Mouse (Mus musculus): ENCODE results near the gene Slx1b. TPM values are rescaled to one million over a fixed set of nuclear protein-coding genes. Genes with fewer than 3 reads are reported as not detected.
A peak's percentile ranks its signal among the peaks of the same experiment; 100 is the strongest.

Gene Slx1b
- polyA plus RNA-seq, 1 experiment from 2014 or later = 7.5 TPM

DNA sequence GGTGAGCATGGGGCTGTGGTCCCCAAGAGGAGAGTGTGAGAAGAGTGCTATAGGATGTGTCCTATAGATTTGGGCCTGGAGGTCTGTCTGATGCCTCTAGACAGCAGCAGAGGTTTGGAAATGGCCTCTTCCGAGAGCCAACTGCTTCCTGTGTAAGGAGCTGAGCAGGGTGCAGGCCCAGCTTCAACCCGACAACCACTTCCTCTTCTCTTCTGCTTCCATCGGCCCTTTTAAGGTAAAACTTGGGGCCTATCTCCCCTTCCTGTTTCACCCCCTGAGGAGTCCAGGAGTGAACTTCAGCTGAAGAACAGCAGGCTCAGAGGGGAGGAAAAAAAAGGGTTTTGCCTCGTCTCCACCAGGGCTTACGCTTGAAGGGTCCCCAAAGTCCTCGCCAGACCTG is 6.8 kb upstream of the Slx1b start:
- WGBS = 62% methylated on average over 6 of the region's 6 CpGs
- ATAC-seq (ENCODE audit: insufficient number of reproducible peaks, low FRiP score) = no peak
- H3K36me3 ChIP-seq = no peaks in the 10 kb centered on the region
- no peak overlapping the region for H3K4me2 ChIP-seq
- peaks cover 26% of the 10 kb centered on the region for H3K4me1 ChIP-seq (replicated peaks)
- H3K4me3 ChIP-seq = no peak overlapping the region
- H3K27me3 ChIP-seq (replicated peaks) = peaks cover 46% of the 10 kb centered on the region
- no peak overlapping the region for H3K9ac ChIP-seq
- no peak overlapping the region for H3K27ac ChIP-seq (ENCODE audit: poor library complexity, severe bottlenecking)
- H3K9me3 ChIP-seq (replicated peaks) = no peaks in the 10 kb centered on the region

DNA sequence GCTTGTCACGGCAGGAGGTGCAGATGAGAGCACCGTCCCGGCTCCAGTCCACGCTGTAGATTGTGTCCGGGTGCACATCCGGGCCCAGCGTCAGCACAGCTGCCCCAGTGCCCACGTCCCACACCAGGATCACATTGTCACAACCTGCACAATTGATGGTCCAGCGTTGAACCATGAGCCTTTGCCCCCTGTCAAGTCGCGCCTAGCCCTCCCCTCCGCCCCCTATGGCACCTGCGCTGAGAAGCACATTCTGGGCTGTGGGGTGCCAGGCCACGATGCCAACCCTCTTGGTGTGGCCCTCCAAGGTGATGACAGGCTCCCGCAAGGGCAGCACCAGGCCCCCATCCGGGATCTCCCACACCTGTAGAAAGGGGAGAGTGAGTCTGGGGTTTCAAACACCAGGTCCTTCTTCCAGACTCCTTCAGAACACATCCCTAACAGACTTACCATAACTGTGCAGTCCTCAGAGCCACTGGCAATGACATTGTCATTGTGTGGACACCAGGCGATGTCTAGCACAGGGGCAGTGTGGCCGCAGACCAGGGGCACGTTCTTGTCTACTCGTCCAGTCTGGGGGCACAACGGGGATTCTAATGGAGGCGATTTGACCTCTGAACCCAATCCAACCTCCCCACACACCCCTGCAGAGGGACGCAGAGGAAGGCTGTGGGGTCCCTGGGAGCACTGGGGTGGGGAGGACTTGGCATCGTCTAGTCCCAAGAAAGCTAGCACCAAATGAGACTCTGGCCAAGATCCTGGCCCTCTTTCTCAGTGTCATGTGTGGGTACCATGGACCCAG is 6.2 kb upstream of the Slx1b start:
- Histone ChIP-seq H3K27ac (ENCODE audit: poor library complexity, severe bottlenecking) (no peak overlapping the region), H3K9me3 (replicated peaks) (no peaks in the 10 kb centered on the region), H3K4me3 (peak overlapping the region; percentile 7; the same call in 1 of the 2 replicates), H3K27me3 (replicated peaks) (peaks cover 46% of the 10 kb centered on the region), H3K9ac (peak overlapping the region; percentile 37; the same call in 1 of the 2 replicates), H3K36me3 (no peaks in the 10 kb centered on the region), H3K4me1 (replicated peaks) (peaks cover 29% of the 10 kb centered on the region), H3K4me2 (peak overlapping the region; percentile 53)
- no peak for ATAC-seq (ENCODE audit: insufficient number of reproducible peaks, low FRiP score)
- WGBS = 54% methylated on average over 24 of the region's 24 CpGs

DNA sequence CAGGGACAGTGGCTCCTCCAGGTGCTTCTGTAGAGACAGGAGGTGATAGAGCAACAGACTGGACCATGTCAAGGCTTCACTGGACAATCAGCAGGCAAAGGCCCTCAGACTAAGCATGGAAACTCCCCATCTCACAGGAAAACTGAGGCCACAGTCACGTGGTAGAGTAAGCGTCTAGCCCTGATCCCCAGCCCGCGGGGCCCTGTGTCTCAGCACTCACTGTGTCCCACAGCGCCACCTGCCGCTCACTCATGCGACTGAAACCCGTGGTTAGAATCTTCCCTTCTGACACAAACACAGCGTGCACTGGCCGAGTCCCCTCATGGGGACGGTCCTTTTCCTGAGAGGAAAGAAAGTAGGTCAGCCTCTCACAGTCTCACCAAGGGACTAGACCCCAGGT is 5.5 kb upstream of the Slx1b start:
- Histone ChIP-seq H3K4me1 (replicated peaks) (peaks cover 34% of the 10 kb centered on the region), H3K4me2 (peak overlapping the region; percentile 53), H3K27me3 (replicated peaks) (peaks cover 43% of the 10 kb centered on the region), H3K36me3 (no peaks in the 10 kb centered on the region), H3K9me3 (replicated peaks) (no peaks in the 10 kb centered on the region), H3K4me3 (peak overlapping the region; percentile 7; the same call in 1 of the 2 replicates), H3K9ac (peak overlapping the region; percentile 37; the same call in 1 of the 2 replicates), H3K27ac (ENCODE audit: poor library complexity, severe bottlenecking) (no peak overlapping the region)
- ATAC-seq (ENCODE audit: insufficient number of reproducible peaks, low FRiP score) = peak; percentile 62
- under 1% methylated on average over 11 of the region's 11 CpGs for WGBS

DNA sequence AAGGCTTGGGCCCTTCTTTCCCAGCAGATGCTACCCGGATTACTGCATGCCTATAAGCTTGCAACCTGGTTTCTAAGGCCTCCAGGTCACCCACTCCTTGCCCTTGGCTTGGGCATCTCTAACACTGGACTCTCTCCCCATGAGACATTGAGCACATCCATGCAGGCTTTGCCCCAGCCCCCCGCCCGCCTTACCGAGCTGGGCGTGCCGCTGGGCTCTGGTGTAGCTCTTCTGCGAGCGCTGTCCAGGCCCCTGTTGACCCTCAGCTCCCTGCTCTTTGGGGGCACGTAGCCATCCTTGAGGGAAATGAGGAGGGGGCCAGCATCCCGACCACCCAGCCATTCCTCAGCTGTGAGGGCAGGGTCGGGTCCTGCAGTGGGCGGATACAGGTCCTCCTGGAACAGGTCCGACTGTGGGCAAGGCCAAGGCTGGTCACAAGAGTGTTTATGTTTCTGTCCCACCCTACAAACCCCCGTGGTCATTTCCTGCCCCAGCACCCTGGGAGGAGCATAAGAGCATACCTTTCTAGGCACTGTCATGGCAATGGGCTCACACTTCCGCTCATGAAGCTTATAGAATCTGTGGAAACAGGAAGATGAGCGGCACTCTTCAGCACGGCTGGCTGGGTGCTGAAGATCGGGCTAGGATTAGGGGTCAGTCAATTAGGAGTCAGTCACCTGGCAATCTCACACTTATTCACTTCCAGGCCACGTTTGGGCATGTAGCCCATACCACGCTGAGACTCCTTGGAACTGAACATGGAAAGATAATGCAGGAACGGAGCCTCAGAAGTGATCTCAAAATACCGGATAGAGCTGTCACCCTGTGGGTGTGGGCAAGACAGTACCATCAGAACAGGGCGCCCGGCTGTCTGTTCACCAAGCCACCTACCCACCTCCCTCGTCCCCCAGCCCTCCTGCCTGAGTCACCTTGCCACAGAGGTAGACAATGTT is 4.8 kb upstream of the Slx1b start:
- no peak for ATAC-seq (ENCODE audit: insufficient number of reproducible peaks, low FRiP score)
- Histone ChIP-seq H3K36me3 (no peaks in the 10 kb centered on the region), H3K4me1 (replicated peaks) (peaks cover 34% of the 10 kb centered on the region), H3K27me3 (replicated peaks) (peaks cover 36% of the 10 kb centered on the region), H3K4me2 (no peak overlapping the region), H3K9me3 (replicated peaks) (no peaks in the 10 kb centered on the region), H3K4me3 (no peak overlapping the region), H3K9ac (0 out of 2 replicates have a peak overlapping the region, but pooled peaks have one; percentile 35), H3K27ac (ENCODE audit: poor library complexity, severe bottlenecking) (no peak overlapping the region)
- WGBS = 75% methylated on average over 25 of the region's 25 CpGs

DNA sequence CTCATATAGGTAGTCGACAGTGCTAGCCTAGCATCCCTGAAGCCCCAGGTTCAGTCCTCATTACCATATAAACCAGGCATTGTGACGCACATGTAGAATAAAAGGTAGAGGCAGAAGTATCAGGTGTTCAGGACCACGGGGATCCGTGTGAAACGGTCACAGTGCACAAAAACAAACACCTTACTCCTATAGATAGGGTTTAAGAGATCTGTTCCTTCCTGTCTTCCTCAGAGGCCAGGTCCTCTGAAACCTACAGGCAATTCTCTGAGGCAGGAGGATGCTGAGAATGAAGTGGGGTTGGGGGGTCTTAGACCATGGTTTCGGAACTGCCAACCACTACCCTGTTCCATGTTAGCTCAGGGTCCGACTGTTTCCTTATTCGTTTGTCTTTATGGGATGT is 2.3 kb upstream of the Slx1b start:
- Histone ChIP-seq H3K4me1 (replicated peaks) (peaks cover 24% of the 10 kb centered on the region), H3K9me3 (replicated peaks) (no peaks in the 10 kb centered on the region), H3K27ac (ENCODE audit: poor library complexity, severe bottlenecking) (no peak overlapping the region), H3K4me2 (no peak overlapping the region), H3K36me3 (no peaks in the 10 kb centered on the region), H3K9ac (no peak overlapping the region), H3K27me3 (replicated peaks) (peaks cover 14% of the 10 kb centered on the region), H3K4me3 (no peak overlapping the region)
- WGBS = 91% methylated on average over 8 of the region's 8 CpGs
- ATAC-seq (ENCODE audit: insufficient number of reproducible peaks, low FRiP score) = no peak

DNA sequence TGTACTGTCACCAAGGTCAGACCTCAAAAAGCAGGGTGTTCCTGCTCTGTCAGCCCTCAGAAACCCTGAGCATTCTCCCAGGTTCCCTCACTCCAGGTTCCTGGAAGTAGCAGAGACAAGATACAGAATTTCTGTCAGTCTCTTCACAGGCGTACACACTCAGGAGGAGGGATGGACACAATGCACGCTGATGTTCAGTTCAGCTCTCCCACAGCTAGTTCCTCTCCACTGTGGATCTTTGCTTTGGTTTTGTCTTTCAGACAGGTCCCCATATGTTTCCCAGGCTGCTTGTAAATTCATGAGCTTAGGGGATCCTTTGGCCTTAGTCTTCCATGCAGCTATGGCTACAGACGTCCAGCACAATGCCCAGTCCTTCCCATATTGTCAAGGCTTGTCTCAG is 1.3 kb upstream of the Slx1b start:
- no peak for ATAC-seq (ENCODE audit: insufficient number of reproducible peaks, low FRiP score)
- peak overlapping the region; percentile 82 for H3K4me2 ChIP-seq
- peaks cover 9% of the 10 kb centered on the region for H3K36me3 ChIP-seq
- H3K4me1 ChIP-seq (replicated peaks) = peaks cover 24% of the 10 kb centered on the region
- H3K27ac ChIP-seq (ENCODE audit: poor library complexity, severe bottlenecking) = no peak overlapping the region
- H3K27me3 ChIP-seq (replicated peaks) = peaks cover 4% of the 10 kb centered on the region; the same call in 1 of the 2 replicates
- peak overlapping the region; percentile 93 for H3K9ac ChIP-seq
- H3K9me3 ChIP-seq (replicated peaks) = no peaks in the 10 kb centered on the region
- H3K4me3 ChIP-seq = peak overlapping the region; percentile 87
- WGBS = 78% methylated on average over 3 of the region's 3 CpGs

DNA sequence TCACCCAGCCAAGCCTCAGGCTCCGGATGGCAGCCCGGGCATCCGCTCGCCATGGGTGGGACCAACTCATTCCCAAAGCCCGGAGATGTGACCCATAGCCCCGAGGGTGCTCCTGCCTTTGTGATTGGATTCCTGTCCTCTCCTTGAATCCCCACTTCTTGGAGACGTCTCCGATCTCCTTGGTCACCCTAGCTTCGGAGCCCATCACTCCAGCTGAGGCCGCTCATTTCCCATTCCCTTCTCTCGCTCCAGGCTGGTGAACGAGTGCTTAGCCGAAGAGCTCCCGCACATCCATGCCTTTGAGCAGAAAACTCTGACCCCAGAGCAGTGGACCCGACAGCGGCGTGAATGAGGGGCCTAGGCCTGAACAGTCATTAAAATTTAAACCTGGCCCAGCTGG is 719 bp upstream of the Slx1b start:
- WGBS = 4% methylated on average over 17 of the region's 17 CpGs
- Histone ChIP-seq H3K27ac (ENCODE audit: poor library complexity, severe bottlenecking) (0 out of 2 replicates have a peak overlapping the region, but pooled peaks have one; percentile 95), H3K4me1 (replicated peaks) (peaks cover 21% of the 10 kb centered on the region), H3K27me3 (replicated peaks) (no peaks in the 10 kb centered on the region), H3K36me3 (peaks cover 15% of the 10 kb centered on the region), H3K4me2 (peak overlapping the region; percentile 82), H3K9me3 (replicated peaks) (no peaks in the 10 kb centered on the region), H3K4me3 (peak overlapping the region; percentile 87), H3K9ac (peak overlapping the region; percentile 93)
- ATAC-seq (ENCODE audit: insufficient number of reproducible peaks, low FRiP score) = no peak

DNA sequence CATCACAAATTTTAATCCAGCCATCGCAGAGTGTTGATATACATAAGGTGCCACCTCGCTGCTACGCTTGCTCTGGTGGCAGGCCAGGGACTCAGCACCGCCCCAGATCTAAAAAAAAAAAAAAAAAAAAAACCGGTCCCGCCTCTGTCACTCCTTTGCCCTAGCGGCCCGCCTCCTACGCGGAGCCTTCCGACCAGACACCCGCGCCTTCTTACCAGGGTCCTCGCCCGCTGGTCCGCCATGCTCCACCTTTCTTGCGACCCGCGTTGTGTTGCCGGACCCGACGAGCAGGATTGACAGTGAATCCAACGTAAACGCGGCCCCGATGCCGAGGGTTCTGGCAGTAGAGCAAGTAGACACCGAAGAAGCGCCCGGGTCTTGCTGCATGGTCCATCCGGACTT is 373 bp downstream of the Slx1b start, which contains the start of gene Bola2:
Gene Bola2, plus strand, starts transcription at position 192 of the 402 bp plus-strand sequence.
- WGBS = under 1% methylated on average over 31 of the region's 31 CpGs
- peak within 1 kb of the TSS; percentile 95 for H3K27ac ChIP-seq (ENCODE audit: poor library complexity, severe bottlenecking)
- H3K9me3 ChIP-seq (replicated peaks) = no peaks in the 10 kb centered on the region
- H3K36me3 ChIP-seq = peaks cover 23% of the 10 kb centered on the region
- peaks cover 16% of the 10 kb centered on the region for H3K4me1 ChIP-seq (replicated peaks)
- H3K4me3 ChIP-seq = peak within 1 kb of the TSS; percentile 87
- peak within 1 kb of the TSS; percentile 93 for H3K9ac ChIP-seq
- no peaks in the 10 kb centered on the region for H3K27me3 ChIP-seq (replicated peaks)
- peak; percentile 82 for ATAC-seq (ENCODE audit: insufficient number of reproducible peaks, low FRiP score)
- peak within 1 kb of the TSS; percentile 82 for H3K4me2 ChIP-seq

DNA sequence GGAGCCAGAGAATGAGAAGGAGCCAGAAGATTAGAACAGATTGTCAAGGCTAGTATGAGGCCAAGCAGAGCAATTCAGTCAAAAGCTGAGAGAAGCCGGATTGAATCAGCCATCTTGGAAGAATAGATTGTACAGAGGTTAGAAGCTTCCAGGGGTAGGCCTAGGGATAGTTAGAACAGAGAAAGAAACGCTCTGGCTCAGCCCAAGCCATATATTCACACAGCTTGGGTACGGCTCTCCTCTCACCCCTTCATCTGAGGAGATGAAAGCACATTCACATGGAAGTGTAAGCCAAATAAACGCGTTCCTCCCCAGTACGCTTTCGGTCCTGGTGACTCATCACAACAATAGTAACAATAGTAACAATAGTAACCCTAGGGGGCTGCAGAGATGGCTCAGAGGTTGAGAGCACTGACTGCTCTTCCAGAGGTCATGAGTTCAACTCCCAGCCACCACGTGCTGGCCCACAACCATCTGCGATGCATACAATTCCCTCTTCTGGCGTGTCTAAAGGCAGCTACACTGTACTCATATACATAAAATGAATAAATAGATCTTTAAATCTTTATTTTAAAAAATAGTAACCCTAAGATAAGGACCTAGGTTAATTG is 1.0 kb downstream of the Slx1b start:
- peak overlapping the region; percentile 82 for H3K4me2 ChIP-seq
- 54% methylated on average over 10 of the region's 10 CpGs for WGBS
- no peak overlapping the region for H3K27ac ChIP-seq (ENCODE audit: poor library complexity, severe bottlenecking)
- H3K27me3 ChIP-seq (replicated peaks) = no peaks in the 10 kb centered on the region
- peak overlapping the region; percentile 87 for H3K4me3 ChIP-seq
- peaks cover 29% of the 10 kb centered on the region for H3K36me3 ChIP-seq
- H3K4me1 ChIP-seq (replicated peaks) = peaks cover 13% of the 10 kb centered on the region
- no peak for ATAC-seq (ENCODE audit: insufficient number of reproducible peaks, low FRiP score)
- H3K9ac ChIP-seq = no peak overlapping the region
- H3K9me3 ChIP-seq (replicated peaks) = no peaks in the 10 kb centered on the region

DNA sequence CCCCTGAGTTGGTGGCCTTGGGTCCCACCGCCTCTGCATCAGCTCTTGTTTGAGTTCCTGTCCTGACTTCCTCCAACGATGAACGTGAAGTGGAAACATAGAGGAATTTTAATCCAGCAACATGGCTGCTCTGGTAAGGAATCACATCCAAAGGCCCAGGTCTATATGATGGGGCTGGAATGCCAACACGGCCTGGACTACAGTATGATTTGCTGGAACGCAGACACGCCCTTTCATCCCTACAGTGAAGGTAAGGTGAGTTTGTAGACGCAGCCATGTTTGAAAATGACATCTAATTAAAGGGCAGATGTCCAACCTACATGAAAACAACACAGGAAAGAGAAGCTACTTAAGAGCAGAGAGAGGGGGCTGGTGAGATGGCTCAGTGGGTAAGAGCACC is 1.8 kb downstream of the Slx1b start:
- no peak overlapping the region for H3K4me3 ChIP-seq
- H3K4me2 ChIP-seq = no peak overlapping the region
- peaks cover 13% of the 10 kb centered on the region for H3K4me1 ChIP-seq (replicated peaks)
- 87% methylated on average over 7 of the region's 7 CpGs for WGBS
- H3K36me3 ChIP-seq = peaks cover 30% of the 10 kb centered on the region
- no peak overlapping the region for H3K27ac ChIP-seq (ENCODE audit: poor library complexity, severe bottlenecking)
- ATAC-seq (ENCODE audit: insufficient number of reproducible peaks, low FRiP score) = no peak
- H3K27me3 ChIP-seq (replicated peaks) = no peaks in the 10 kb centered on the region
- no peaks in the 10 kb centered on the region for H3K9me3 ChIP-seq (replicated peaks)
- no peak overlapping the region for H3K9ac ChIP-seq

All from heart, embryonic 12.5 days (tissue).